Mouse (Mus musculus) natural killer cell, adult 2 months (primary cell): ENCODE data around the gene Mamdc2.

Source experiments
- DNase-seq, 2 experiments: peaks; one replicate each; pipeline ENCODE4 v3.0.0; 2022; ENCODE audit warnings: low spot score in 2 of 2

Mamdc2 gene

GRCm38 (mm10) chr19:23357253-23357652, 91.0 kb downstream of the Mamdc2 start:
- no peak for DNase-seq

- DNase-seq = no peak
Measured at GRCm38 (mm10) chr19:23354738-23355137, 93.5 kb downstream of the Mamdc2 start.

- DNase-seq = no peak
Measured at GRCm38 (mm10) chr19:23353881-23354401, 94.3 kb downstream of the Mamdc2 start.

- DNase-seq = peak in 1 of 2 experiments; percentile 4
Measured at GRCm38 (mm10) chr19:23353161-23353560, 95.1 kb downstream of the Mamdc2 start.

GRCm38 (mm10) chr19:23351808-23352491, 96.3 kb downstream of the Mamdc2 start:
- no peak for DNase-seq

- DNase-seq = no peak
Measured at GRCm38 (mm10) chr19:23349930-23350329, 98.3 kb downstream of the Mamdc2 start.

GRCm38 (mm10) chr19:23342782-23343181, 105.5 kb downstream of the Mamdc2 start:
- DNase-seq = no peak

- no peak for DNase-seq
Measured at GRCm38 (mm10) chr19:23332883-23333282, 115.4 kb downstream of the Mamdc2 start.

- no peak for DNase-seq
Measured at GRCm38 (mm10) chr19:23330842-23331241, 117.4 kb downstream of the Mamdc2 start.

GRCm38 (mm10) chr19:23329346-23329745, 118.9 kb downstream of the Mamdc2 start:
- DNase-seq = no peak

GRCm38 (mm10) chr19:23327056-23327640, 121.1 kb downstream of the Mamdc2 start:
- DNase-seq = no peak

- DNase-seq = peak; percentile 80 to 84
Measured at GRCm38 (mm10) chr19:23323107-23323506, 125.1 kb downstream of the Mamdc2 start.

- DNase-seq = no peak
Measured at GRCm38 (mm10) chr19:23317989-23318358, 130.3 kb downstream of the Mamdc2 start.

GRCm38 (mm10) chr19:23317295-23317988, 130.8 kb downstream of the Mamdc2 start:
- no peak for DNase-seq

GRCm38 (mm10) chr19:23316851-23317250, 131.4 kb downstream of the Mamdc2 start:
- no peak for DNase-seq

GRCm38 (mm10) chr19:23309979-23310378, 138.3 kb downstream of the Mamdc2 start:
- no peak for DNase-seq

GRCm38 (mm10) chr19:23306671-23307070, 141.6 kb downstream of the Mamdc2 start:
- no peak for DNase-seq

- DNase-seq = no peak
Measured at GRCm38 (mm10) chr19:23299987-23300386, 148.3 kb downstream of the Mamdc2 start.

- DNase-seq = no peak
Measured at GRCm38 (mm10) chr19:23298917-23299316, 149.3 kb downstream of the Mamdc2 start.

GRCm38 (mm10) chr19:23297191-23297590, 151.1 kb downstream of the Mamdc2 start:
- DNase-seq = no peak

- DNase-seq = no peak
Measured at GRCm38 (mm10) chr19:23289251-23289650, 159.0 kb downstream of the Mamdc2 start.

- DNase-seq = peak; percentile 32 to 57
Measured at GRCm38 (mm10) chr19:23281911-23282660, 166.2 kb downstream of the Mamdc2 start.
